9 mouse cellular contexts compared by ENCODE assay signal in the genomic region with DNA sequence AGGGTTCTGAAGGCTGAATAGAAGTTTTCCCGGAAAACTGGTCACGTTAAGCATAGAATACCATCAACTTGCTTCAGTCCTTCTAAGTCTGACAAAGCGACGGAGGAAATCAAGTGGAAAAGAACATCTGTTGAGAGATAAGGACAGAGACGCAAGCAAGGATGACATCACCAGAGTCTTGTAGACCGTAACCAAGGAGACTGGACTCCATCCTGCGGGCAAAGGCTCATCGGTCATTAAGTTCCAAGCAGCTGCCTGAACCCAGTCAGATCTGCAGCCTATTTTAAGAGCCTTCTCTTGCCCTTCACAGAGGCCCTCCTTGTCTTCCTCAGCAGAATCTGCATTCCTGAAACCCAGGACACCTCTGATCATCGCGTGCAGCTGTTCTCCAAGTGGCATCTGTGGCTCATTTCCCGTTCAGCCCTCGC.
A peak's percentile ranks its signal among the peaks of the same experiment; 100 is the strongest.
DNase-seq lines count a peak whose midpoint lies in the region; ATAC-seq and TF ChIP-seq lines count a peak whose summit lies in the region.
"Had no signal": no experiment of that assay in that cellular context is flagged by ENCODE, and none has a peak within 500 bp of the region (broad histone marks: within the 10 kb centered on the region; RNA-seq: fewer than 3 reads in every experiment).

No protein-coding gene starts in this region.

- ATAC-seq in embryonic facial prominence, embryonic 12.5 days (ENCODE audit: insufficient number of reproducible peaks, insufficient read depth, low FRiP score, low TSS enrichment) = peak; percentile 52; the same call in 1 of the 2 replicates
- peak; percentile 64 for ATAC-seq in liver, embryonic 11.5 days (replicated peaks; ENCODE audit: low FRiP score)

- TF ChIP-seq CTCF in C2C12 (IDR thresholded peaks at IDR 0.05; ENCODE audit: control insufficient read depth, insufficient read depth, insufficient read length) = no peak
- no peak for TF ChIP-seq CTCF in lung, adult 2 months (IDR thresholded peaks at IDR 0.05; ENCODE audit: insufficient read depth, low read length)

- no peaks in the 10 kb centered on the region for H3K27me3 ChIP-seq in C2C12 (ENCODE audit: control insufficient read depth, insufficient read depth, insufficient read length)
- H3K27me3 ChIP-seq in embryonic facial prominence, embryonic 12.5 days = no peaks in the 10 kb centered on the region
- no peaks in the 10 kb centered on the region for H3K27me3 ChIP-seq in liver, embryonic 11.5 days (replicated peaks; ENCODE audit: control insufficient read depth, insufficient read depth, low read length)
- H3K27me3 ChIP-seq: embryonic facial prominence, embryonic 13.5 days had no signal

- H3K9me3 ChIP-seq in embryonic facial prominence, embryonic 12.5 days = no peaks in the 10 kb centered on the region
- H3K9me3 ChIP-seq in liver, embryonic 11.5 days (ENCODE audit: control insufficient read depth, low read length) = no peaks in the 10 kb centered on the region
- H3K9me3 ChIP-seq: embryonic facial prominence, embryonic 13.5 days had no signal

- no peak overlapping the region for H3K9ac ChIP-seq in embryonic facial prominence, embryonic 12.5 days
- H3K9ac ChIP-seq in liver, embryonic 11.5 days (ENCODE audit: low read depth, low read length) = no peak overlapping the region
- H3K9ac ChIP-seq: embryonic facial prominence, embryonic 13.5 days had no signal

- H3K27ac ChIP-seq in embryonic facial prominence, embryonic 12.5 days = peak overlapping the region; percentile 14; the same call in 1 of the 2 replicates
- H3K27ac ChIP-seq in liver, embryonic 11.5 days (ENCODE audit: low read depth, low read length) = no peak overlapping the region
- H3K27ac ChIP-seq: embryonic facial prominence, embryonic 13.5 days had no signal

- H3K4me2 ChIP-seq in embryonic facial prominence, embryonic 12.5 days (replicated peaks) = no peak overlapping the region
- H3K4me2 ChIP-seq in liver, embryonic 11.5 days = peak overlapping the region; percentile 39
- H3K4me2 ChIP-seq: embryonic facial prominence, embryonic 13.5 days had no signal

- peaks cover 29% of the 10 kb centered on the region for H3K4me1 ChIP-seq in embryonic facial prominence, embryonic 12.5 days
- peaks cover 89% of the 10 kb centered on the region for H3K4me1 ChIP-seq in liver, embryonic 11.5 days (replicated peaks; ENCODE audit: control insufficient read depth, insufficient read depth, low read length)
- H3K4me1 ChIP-seq in lung, adult 2 months (ENCODE audit: control insufficient read depth, insufficient read depth, low read length) = peaks cover 9% of the 10 kb centered on the region

- peaks cover 5% of the 10 kb centered on the region for H3K79me2 ChIP-seq in C2C12 (ENCODE audit: control insufficient read depth, insufficient read depth)

- no peak overlapping the region for H3K4me3 ChIP-seq in C2C12 (ENCODE audit: insufficient read depth, poor library complexity, severe bottlenecking)
- H3K4me3 ChIP-seq in embryonic facial prominence, embryonic 12.5 days = no peak overlapping the region
- H3K4me3 ChIP-seq in liver, embryonic 11.5 days (ENCODE audit: low read depth, low read length) = no peak overlapping the region
- H3K4me3 ChIP-seq in lung, adult 2 months (replicated peaks; ENCODE audit: extremely low read depth, low read depth, low read length) = no peak overlapping the region
- H3K4me3 ChIP-seq: embryonic facial prominence, embryonic 13.5 days had no signal

- intact Hi-C loops in heart, postnatal 14 days (cut with DNase I) = no loop called here

- DNase-seq in heart, adult 11 months = peak; percentile 98
- DNase-seq in heart, postnatal 14 days = no peak
- no peak for DNase-seq in liver, embryonic 11.5 days (ENCODE audit: low spot score)
- no peak for DNase-seq in T-cell, adult 2 months (ENCODE audit: low spot score)
- DNase-seq in lung, adult 2 months = no peak
- no peak for DNase-seq in layer of hippocampus, adult 8-10 months (ENCODE audit: low spot score in 2 of 2)

- H3ac ChIP-seq in C2C12 (ENCODE audit: control insufficient read depth, insufficient read length, low read depth) = no peak overlapping the region

- peaks cover 2% of the 10 kb centered on the region for H3K79me3 ChIP-seq in C2C12 (ENCODE audit: low read depth)

- 51% methylated on average over 12 of the region's 12 CpGs for WGBS in embryonic facial prominence, embryonic 12.5 days
- WGBS in liver, embryonic 11.5 days = 30% methylated on average over 12 of the region's 12 CpGs
- WGBS in lung, adult 2 months = 61% methylated on average over 12 of the region's 12 CpGs

- peaks cover 5% of the 10 kb centered on the region for H3K36me3 ChIP-seq in C2C12 (ENCODE audit: control insufficient read depth, insufficient read depth)
- peaks cover 7% of the 10 kb centered on the region; the same call in 1 of the 2 replicates for H3K36me3 ChIP-seq in embryonic facial prominence, embryonic 12.5 days
- H3K36me3 ChIP-seq in liver, embryonic 11.5 days (ENCODE audit: control insufficient read depth, insufficient read depth, low read length) = no peaks in the 10 kb centered on the region

- no peak for TF ChIP-seq POLR2A in lung, adult 2 months (IDR thresholded peaks at IDR 0.05; ENCODE audit: borderline replicate concordance, extremely low read depth, low read depth, low read length)

TF ChIP-seq in C2C12, 6 proteins besides CTCF, POLR2A, EP300 and RAD21:
- TF ChIP-seq FOSL1 (IDR thresholded peaks at IDR 0.05; ENCODE audit: insufficient read depth, low read length, poor library complexity, severe bottlenecking) (no peak), MYOD1 (IDR thresholded peaks at IDR 0.05; ENCODE audit: control insufficient read depth, insufficient read length, low read depth) (peak; percentile 95), MYOG (IDR thresholded peaks at IDR 0.05; ENCODE audit: control insufficient read depth, extremely low read depth, insufficient read length) (no peak)
